Mouse (Mus musculus) lung, adult 2 months (tissue): ENCODE measurements around the gene Nfkbil1.

Experiments used
- CTCF ChIP-seq: fragments of 200-500 bp; IDR thresholded peaks from 2 replicates; pipeline ENCODE4 v1.5.1; 2011; ENCODE audit warnings: mild to moderate bottlenecking, low read length, control low read depth; ENCODE audit not compliant: insufficient read depth
- POLR2A ChIP-seq: fragments of 200-500 bp; IDR thresholded peaks from 2 replicates; pipeline ENCODE4 v1.6.1; 2011; ENCODE audit warnings: low read depth, mild to moderate bottlenecking, control low read depth, low read length, borderline replicate concordance; ENCODE audit errors: extremely low read depth

GRCm38 (mm10) chr17:35247144-35247543 is 11.6 kb upstream of the Nfkbil1 start:
- TF ChIP-seq CTCF, result no peak
- TF ChIP-seq POLR2A, result no peak
